Mouse (Mus musculus) lung, postnatal 0 days (tissue): ENCODE measurements around the gene Hrh2.

Experiments
- CTCF ChIP-seq: IDR thresholded peaks from 2 replicates; pipeline ENCODE4 v1.5.1; 2016; ENCODE audit warnings: antibody characterized with exemption, mild to moderate bottlenecking
- EP300 ChIP-seq: IDR thresholded peaks from 2 replicates; pipeline ENCODE4 v1.6.1; 2016; ENCODE audit warnings: antibody characterized with exemption, mild to moderate bottlenecking, control low read depth

DNA sequence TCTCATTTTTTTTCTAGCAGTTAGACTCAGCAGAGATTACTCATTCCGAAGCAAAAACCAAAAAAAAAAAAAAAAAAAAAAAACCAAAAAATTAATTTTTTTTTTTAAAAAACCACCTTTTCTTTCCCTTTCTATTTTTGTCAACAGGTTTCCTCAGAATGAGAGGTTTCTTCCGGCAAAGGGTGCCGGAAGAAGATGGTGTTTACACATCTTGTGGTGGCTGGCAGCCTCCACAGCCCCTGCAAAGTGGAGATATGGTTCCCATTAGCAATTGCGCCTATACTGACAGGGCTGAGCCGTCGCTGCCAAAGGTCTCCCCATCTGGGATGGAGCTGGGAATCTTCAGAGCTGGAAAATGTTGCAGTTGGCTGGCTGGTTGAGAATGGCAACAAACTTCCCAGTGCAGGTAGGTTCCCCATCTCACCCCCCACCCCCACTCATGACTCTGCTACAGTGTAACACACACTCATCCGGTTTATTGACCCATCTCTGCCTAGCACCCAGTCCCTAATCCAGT lies 3.7 kb upstream of the Hrh2 start:
- TF ChIP-seq CTCF (no peak), EP300 (no peak)
